Mouse (Mus musculus): ENCODE results near the gene Cyld. TPM values are rescaled to one million over a fixed set of nuclear protein-coding genes. Genes with fewer than 3 reads are reported as not detected.

The Cyld gene
- polyA plus RNA-seq, 1 experiment, result 5.6 TPM

DNA sequence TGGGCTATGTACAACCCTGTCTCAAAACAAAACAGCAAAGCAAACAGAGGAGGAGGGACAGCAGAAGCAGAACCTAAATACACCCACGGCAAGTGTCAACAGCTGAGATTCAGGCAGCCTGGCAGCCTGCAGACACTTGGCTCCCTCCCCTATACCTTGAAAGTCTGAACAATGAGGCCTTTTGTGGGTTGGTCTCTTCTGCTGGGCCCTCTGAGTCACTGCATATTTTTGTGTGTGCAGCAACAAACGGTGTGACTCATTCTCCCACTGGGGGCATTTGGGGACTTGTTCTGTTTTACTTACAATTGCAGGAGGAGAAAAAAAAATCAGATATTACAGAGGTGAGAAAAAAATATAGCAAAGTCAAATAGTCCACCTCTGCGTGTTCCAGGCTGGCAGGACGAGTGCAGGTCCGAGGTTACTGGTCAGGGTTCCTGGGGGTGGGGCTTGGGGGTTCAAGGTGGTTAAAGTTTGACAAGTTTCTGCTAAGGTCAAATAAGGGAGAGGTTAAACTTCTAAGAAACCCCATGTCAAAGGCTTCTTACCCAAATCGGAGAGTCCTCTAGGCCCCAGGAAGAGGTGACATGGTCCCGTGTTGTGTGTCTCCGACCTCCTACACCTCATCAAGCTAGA is 96.0 kb downstream of the Cyld start:
- H3K79me2 ChIP-seq (ENCODE audit: control insufficient read depth, insufficient read depth), result no peaks in the 10 kb centered on the region
- H3ac ChIP-seq (ENCODE audit: control insufficient read depth, insufficient read length), result no peak overlapping the region
- TF ChIP-seq MYOD1 (IDR thresholded peaks at IDR 0.05; ENCODE audit: control insufficient read depth in 1 of 3, insufficient read length in 2 of 3, low read depth in 2 of 3) (peak in 2 of 3 experiments; percentile 85 to 92), SRF (IDR thresholded peaks at IDR 0.05; ENCODE audit: control insufficient read depth, insufficient read length, low read depth) (no peak), POLR2AphosphoS2 (IDR thresholded peaks at IDR 0.05; ENCODE audit: insufficient read length, low read depth) (no peak), MAX (IDR thresholded peaks at IDR 0.05; ENCODE audit: low read depth) (no peak), POLR2A (IDR thresholded peaks at IDR 0.05; ENCODE audit: insufficient read length, low read depth) (no peak), TCF12 (IDR thresholded peaks at IDR 0.05; ENCODE audit: insufficient read depth, poor library complexity, severe bottlenecking) (peak; percentile 63), TCF3 (IDR thresholded peaks at IDR 0.05; ENCODE audit: insufficient read length, low read depth) (peak; percentile 46), MYOG (IDR thresholded peaks at IDR 0.05; ENCODE audit: control insufficient read depth in 1 of 3, insufficient read depth in 1 of 3, insufficient read length in 2 of 3, low read depth in 2 of 3) (peak; percentile 57 to 85 (median 65)), CEBPB (IDR thresholded peaks at IDR 0.05; ENCODE audit: insufficient read depth, poor library complexity, severe bottlenecking) (peak; percentile 63; the same call in 1 of the 2 replicates), E2F4 (IDR thresholded peaks at IDR 0.05; ENCODE audit: insufficient read depth) (no peak), REST (IDR thresholded peaks at IDR 0.05; ENCODE audit: insufficient read depth, insufficient read length) (no peak), USF1 (IDR thresholded peaks at IDR 0.05; ENCODE audit: low read depth) (no peak)
- H3K4me2 ChIP-seq (ENCODE audit: low read depth), result peak overlapping the region; percentile 61
- H3K4me3 ChIP-seq, result no peak overlapping the region
- H3K27me3 ChIP-seq (ENCODE audit: control insufficient read depth, insufficient read depth, insufficient read length), result no peaks in the 10 kb centered on the region
- no peaks in the 10 kb centered on the region for H3K36me3 ChIP-seq (ENCODE audit: control insufficient read depth, insufficient read depth)

DNA sequence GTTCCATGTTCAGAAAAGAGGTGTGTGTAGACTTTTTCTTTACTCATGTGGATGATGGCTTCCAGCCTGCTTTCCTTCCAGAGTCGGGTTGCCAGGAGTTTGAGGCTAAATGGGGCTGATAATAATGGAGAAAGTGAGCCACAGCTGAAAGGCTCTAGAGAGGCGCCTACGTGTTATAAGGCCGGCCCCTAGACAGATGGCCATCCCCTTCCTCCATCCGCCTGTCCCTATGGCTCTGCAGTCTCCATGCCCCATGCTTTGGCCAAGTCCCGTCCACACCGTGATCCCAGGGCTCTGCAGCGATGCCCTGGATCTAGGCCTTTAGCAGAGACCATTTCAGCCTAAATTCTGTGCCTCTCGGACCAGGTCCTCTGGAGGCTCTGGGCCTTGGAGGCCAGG is 96.5 kb downstream of the Cyld start:
- Histone ChIP-seq H3K27me3 (ENCODE audit: control insufficient read depth, insufficient read depth, insufficient read length) (no peaks in the 10 kb centered on the region), H3K4me3 (no peak overlapping the region), H3K4me2 (ENCODE audit: low read depth) (peak overlapping the region; percentile 61), H3K36me3 (ENCODE audit: control insufficient read depth, insufficient read depth) (no peaks in the 10 kb centered on the region), H3ac (ENCODE audit: control insufficient read depth, insufficient read length) (no peak overlapping the region), H3K79me2 (ENCODE audit: control insufficient read depth, insufficient read depth) (no peaks in the 10 kb centered on the region)
- TF ChIP-seq POLR2A (IDR thresholded peaks at IDR 0.05; ENCODE audit: insufficient read length, low read depth) (no peak), USF1 (IDR thresholded peaks at IDR 0.05; ENCODE audit: low read depth) (no peak), CEBPB (IDR thresholded peaks at IDR 0.05; ENCODE audit: insufficient read depth, poor library complexity, severe bottlenecking) (no peak), MYOD1 (IDR thresholded peaks at IDR 0.05; ENCODE audit: control insufficient read depth in 1 of 3, insufficient read length in 2 of 3, low read depth in 2 of 3) (no peak), E2F4 (IDR thresholded peaks at IDR 0.05; ENCODE audit: insufficient read depth) (no peak), MAX (IDR thresholded peaks at IDR 0.05; ENCODE audit: low read depth) (no peak), REST (IDR thresholded peaks at IDR 0.05; ENCODE audit: insufficient read depth, insufficient read length) (no peak), TCF3 (IDR thresholded peaks at IDR 0.05; ENCODE audit: insufficient read length, low read depth) (no peak), TCF12 (IDR thresholded peaks at IDR 0.05; ENCODE audit: insufficient read depth, poor library complexity, severe bottlenecking) (no peak), POLR2AphosphoS2 (IDR thresholded peaks at IDR 0.05; ENCODE audit: insufficient read length, low read depth) (no peak), SRF (IDR thresholded peaks at IDR 0.05; ENCODE audit: control insufficient read depth, insufficient read length, low read depth) (no peak), MYOG (IDR thresholded peaks at IDR 0.05; ENCODE audit: control insufficient read depth in 1 of 3, insufficient read depth in 1 of 3, insufficient read length in 2 of 3, low read depth in 2 of 3) (no peak)

DNA sequence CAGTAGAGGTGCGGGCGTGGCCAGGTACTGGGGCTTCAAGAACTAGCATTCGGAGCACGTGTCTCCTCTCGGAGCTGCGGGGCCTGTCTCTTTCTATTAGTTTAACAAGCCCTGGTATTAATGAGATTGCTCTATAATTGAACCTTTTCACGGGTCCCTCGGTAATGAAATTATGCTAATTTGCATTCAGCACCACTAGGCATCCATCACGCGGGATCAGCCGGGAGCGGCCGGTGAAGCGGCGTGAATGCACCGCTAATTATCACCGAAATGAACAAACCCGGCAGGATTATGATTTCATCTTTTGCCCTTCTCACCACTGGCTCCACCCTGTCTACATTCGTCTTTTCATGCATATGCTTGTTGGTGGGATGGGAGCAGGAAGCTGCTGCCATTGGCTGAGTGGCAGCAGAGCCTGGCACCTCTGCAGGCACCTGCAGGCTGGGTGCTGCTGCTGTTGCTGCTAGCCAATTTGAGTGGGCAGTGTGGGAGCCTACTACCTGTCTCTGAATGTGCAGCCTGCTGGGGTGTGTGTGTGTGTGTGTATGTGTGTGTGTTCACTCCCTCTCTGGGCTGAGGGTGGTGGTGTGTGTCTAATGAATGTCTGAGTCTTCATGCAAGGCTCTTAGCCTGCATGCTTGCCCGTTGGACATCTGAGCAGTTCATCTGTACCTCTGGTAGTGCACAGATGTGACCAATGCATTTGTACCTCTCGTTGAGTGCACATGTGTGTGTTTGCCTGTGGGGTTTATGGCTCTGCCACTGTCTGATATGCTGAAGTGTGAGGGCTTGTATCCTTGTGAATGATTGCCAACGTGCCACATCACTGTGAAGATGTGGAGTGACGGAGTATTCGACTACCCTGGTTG is 97.2 kb downstream of the Cyld start:
- no peaks in the 10 kb centered on the region for H3K79me2 ChIP-seq (ENCODE audit: control insufficient read depth, insufficient read depth)
- H3K27me3 ChIP-seq (ENCODE audit: control insufficient read depth, insufficient read depth, insufficient read length), result no peaks in the 10 kb centered on the region
- H3K36me3 ChIP-seq (ENCODE audit: control insufficient read depth, insufficient read depth), result no peaks in the 10 kb centered on the region
- no peak overlapping the region for H3ac ChIP-seq (ENCODE audit: control insufficient read depth, insufficient read length)
- no peak for TF ChIP-seq POLR2AphosphoS2 (IDR thresholded peaks at IDR 0.05; ENCODE audit: insufficient read length, low read depth)
- TF ChIP-seq E2F4 (IDR thresholded peaks at IDR 0.05; ENCODE audit: insufficient read depth), result no peak
- TF ChIP-seq MYOG (IDR thresholded peaks at IDR 0.05; ENCODE audit: control insufficient read depth in 1 of 3, insufficient read depth in 1 of 3, insufficient read length in 2 of 3, low read depth in 2 of 3), result no peak
- no peak for TF ChIP-seq MAX (IDR thresholded peaks at IDR 0.05; ENCODE audit: low read depth)
- no peak for TF ChIP-seq CEBPB (IDR thresholded peaks at IDR 0.05; ENCODE audit: insufficient read depth, poor library complexity, severe bottlenecking)
- TF ChIP-seq SRF (IDR thresholded peaks at IDR 0.05; ENCODE audit: control insufficient read depth, insufficient read length, low read depth), result no peak
- TF ChIP-seq TCF12 (IDR thresholded peaks at IDR 0.05; ENCODE audit: insufficient read depth, poor library complexity, severe bottlenecking), result no peak
- TF ChIP-seq USF1 (IDR thresholded peaks at IDR 0.05; ENCODE audit: low read depth), result no peak
- H3K4me2 ChIP-seq (ENCODE audit: low read depth), result no peak overlapping the region
- H3K4me3 ChIP-seq, result no peak overlapping the region

DNA sequence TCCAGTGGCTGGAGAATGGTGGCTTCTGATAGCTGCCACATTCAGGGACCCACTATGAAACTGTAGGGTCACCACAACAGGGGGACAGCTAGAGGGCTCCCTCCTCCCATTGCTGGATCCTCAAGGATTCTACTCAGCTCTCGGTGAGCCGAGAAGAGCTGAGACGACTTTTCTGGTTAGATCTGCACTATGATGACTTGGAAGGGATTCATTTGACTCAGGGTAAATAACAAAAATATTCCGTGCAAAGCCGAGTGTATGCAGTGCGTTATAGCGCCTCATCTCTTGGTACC is 97.7 kb downstream of the Cyld start:
- H3K4me3 ChIP-seq, result no peak overlapping the region
- no peaks in the 10 kb centered on the region for H3K79me2 ChIP-seq (ENCODE audit: control insufficient read depth, insufficient read depth)
- no peak overlapping the region for H3ac ChIP-seq (ENCODE audit: control insufficient read depth, insufficient read length)
- H3K36me3 ChIP-seq (ENCODE audit: control insufficient read depth, insufficient read depth), result no peaks in the 10 kb centered on the region
- no peak for TF ChIP-seq POLR2AphosphoS2 (IDR thresholded peaks at IDR 0.05; ENCODE audit: insufficient read length, low read depth)
- TF ChIP-seq USF1 (IDR thresholded peaks at IDR 0.05; ENCODE audit: low read depth), result no peak
- TF ChIP-seq MYOD1 (IDR thresholded peaks at IDR 0.05; ENCODE audit: control insufficient read depth in 1 of 3, insufficient read length in 2 of 3, low read depth in 2 of 3), result no peak
- no peak for TF ChIP-seq MAX (IDR thresholded peaks at IDR 0.05; ENCODE audit: low read depth)
- no peak for TF ChIP-seq POLR2A (IDR thresholded peaks at IDR 0.05; ENCODE audit: insufficient read length, low read depth)
- H3K4me2 ChIP-seq (ENCODE audit: low read depth), result no peak overlapping the region
- no peaks in the 10 kb centered on the region for H3K27me3 ChIP-seq (ENCODE audit: control insufficient read depth, insufficient read depth, insufficient read length)
